18 mouse cellular contexts compared by ENCODE assay signal in the genomic region with DNA sequence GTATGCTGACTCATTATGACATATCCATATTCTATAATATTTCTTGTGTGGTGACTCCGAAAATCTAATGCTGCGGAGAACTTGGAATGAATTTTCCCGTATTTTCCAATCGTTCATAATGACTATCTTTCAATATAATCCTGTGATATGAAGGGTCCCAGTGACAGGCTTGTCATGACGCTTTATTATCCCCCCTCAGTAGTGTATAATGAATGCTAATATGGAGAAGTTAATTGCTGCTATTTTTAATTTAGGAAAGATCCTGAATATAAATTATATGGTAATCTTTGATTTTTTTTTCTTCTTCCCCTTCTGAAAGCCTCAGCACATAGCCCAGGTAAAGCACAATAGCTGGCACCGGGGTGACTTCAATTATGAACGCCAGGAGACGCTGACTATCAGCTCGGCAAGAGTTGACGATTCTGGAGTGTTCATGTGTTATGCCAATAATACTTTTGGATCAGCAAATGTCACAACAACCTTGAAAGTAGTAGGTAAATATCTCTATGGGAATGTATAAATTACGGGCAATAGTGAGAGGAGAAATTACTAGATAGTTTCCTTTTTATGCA. TPM values are rescaled to one million over a fixed set of nuclear protein-coding genes. Genes with fewer than 3 reads are reported as not detected.
"Had no signal": no experiment of that assay in that cellular context is flagged by ENCODE, and none has a peak within 500 bp of the region (broad histone marks: within the 10 kb centered on the region; RNA-seq: fewer than 3 reads in every experiment).

No protein-coding gene starts in this region.

- H3K27me3 ChIP-seq: midbrain, embryonic 12.5 days; neural tube, embryonic 13.5 days; neural tube, embryonic 15.5 days; stomach, embryonic 15.5 days had no signal

- H3K27ac ChIP-seq: midbrain, embryonic 10.5 days; midbrain, embryonic 12.5 days; neural tube, embryonic 13.5 days; neural tube, embryonic 15.5 days; stomach, embryonic 15.5 days; stomach, postnatal 0 days had no signal

- H3K4me2 ChIP-seq: lung, embryonic 14.5 days; midbrain, embryonic 12.5 days; neural tube, embryonic 13.5 days; neural tube, embryonic 15.5 days; stomach, embryonic 15.5 days had no signal

- DNase-seq: lung, adult 18-20 months; lung, embryonic 14.5 days; lung, postnatal 10 days; lung, postnatal 4 days; midbrain, embryonic 14.5 days; retina, postnatal 1 day; right cerebral cortex, adult 18-20 months; thymus, adult 2 months; thymus, postnatal 25 days; thymus, postnatal 4 days had no signal

- H3K36me3 ChIP-seq: midbrain, embryonic 12.5 days; neural tube, embryonic 15.5 days; stomach, embryonic 15.5 days had no signal

- H3K4me3 ChIP-seq: midbrain, embryonic 10.5 days; midbrain, embryonic 12.5 days; myocyte; neural tube, embryonic 13.5 days; neural tube, embryonic 15.5 days; stomach, embryonic 15.5 days had no signal

- H3K9me3 ChIP-seq: midbrain, embryonic 10.5 days; midbrain, embryonic 12.5 days; neural tube, embryonic 13.5 days; neural tube, embryonic 15.5 days; stomach, embryonic 15.5 days had no signal

- H3K9ac ChIP-seq: lung, embryonic 14.5 days; midbrain, embryonic 12.5 days; neural tube, embryonic 13.5 days; neural tube, embryonic 15.5 days; stomach, embryonic 15.5 days had no signal

- ATAC-seq: midbrain, embryonic 16.5 days had no signal

- H3K4me1 ChIP-seq: midbrain, embryonic 10.5 days; stomach, embryonic 15.5 days had no signal

RNA-seq across cellular contexts. Expression of gene Kit, which starts 40.4 kb away (rescaled TPM):
- polyA plus RNA-seq: myocyte had no signal
